Mouse (Mus musculus) brain, embryonic 14.5 days (tissue): Measurements from ENCODE around the gene Ece1.

Experiments used
- CTCF ChIP-seq: fragments of 200-500 bp; IDR thresholded peaks from 2 replicates; pipeline ENCODE4 v1.5.1; 2012; ENCODE audit warnings: inconsistent platforms, mild to moderate bottlenecking, moderate library complexity, borderline replicate concordance; ENCODE audit not compliant: insufficient read depth, insufficient read length; ENCODE audit errors: extremely low read depth
- POLR2A ChIP-seq: fragments of 200-500 bp; IDR thresholded peaks from 2 replicates; pipeline ENCODE4 v1.6.1; 2012; ENCODE audit warnings: mild to moderate bottlenecking, inconsistent platforms, borderline replicate concordance; ENCODE audit not compliant: poor library complexity, insufficient read depth, insufficient read length, severe bottlenecking; ENCODE audit errors: extremely low read depth

- peak; percentile 26; the same call in 1 of the 2 replicates for TF ChIP-seq CTCF
- TF ChIP-seq POLR2A: no peak
These were observed 83.3 kb downstream of the Ece1 start for GRCm38 (mm10) chr4:137945376-137945775.
